Mouse (Mus musculus) cerebellum, adult 2 months (tissue): ENCODE results near the gene Ifitm6.

Experiments used
- CTCF ChIP-seq: fragments of 200-500 bp; IDR thresholded peaks from 2 replicates; pipeline ENCODE4 v1.5.1; 2011; ENCODE audit warnings: low read depth, mild to moderate bottlenecking, control low read depth, low read length, moderate library complexity, borderline replicate concordance; ENCODE audit not compliant: insufficient read depth
- POLR2A ChIP-seq: fragments of 200-500 bp; IDR thresholded peaks from 2 replicates; pipeline ENCODE4 v1.6.1; 2011; ENCODE audit warnings: low read length, control low read depth, borderline replicate concordance; ENCODE audit not compliant: insufficient read depth

GRCm38 (mm10) chr7:141052016-141052415, 34.3 kb upstream of the Ifitm6 start:
- no peak for TF ChIP-seq CTCF
- no peak for TF ChIP-seq POLR2A
